Mouse (Mus musculus) naive thymus-derived CD4-positive, alpha-beta T cell, adult 2 months (primary cell): Measurements from ENCODE around the gene Bean1.

Source experiments
- DNase-seq: peaks from one replicate; pipeline ENCODE4 v3.0.0-alpha.2; 2011; ENCODE audit warnings: low read depth

The Bean1 gene

DNA sequence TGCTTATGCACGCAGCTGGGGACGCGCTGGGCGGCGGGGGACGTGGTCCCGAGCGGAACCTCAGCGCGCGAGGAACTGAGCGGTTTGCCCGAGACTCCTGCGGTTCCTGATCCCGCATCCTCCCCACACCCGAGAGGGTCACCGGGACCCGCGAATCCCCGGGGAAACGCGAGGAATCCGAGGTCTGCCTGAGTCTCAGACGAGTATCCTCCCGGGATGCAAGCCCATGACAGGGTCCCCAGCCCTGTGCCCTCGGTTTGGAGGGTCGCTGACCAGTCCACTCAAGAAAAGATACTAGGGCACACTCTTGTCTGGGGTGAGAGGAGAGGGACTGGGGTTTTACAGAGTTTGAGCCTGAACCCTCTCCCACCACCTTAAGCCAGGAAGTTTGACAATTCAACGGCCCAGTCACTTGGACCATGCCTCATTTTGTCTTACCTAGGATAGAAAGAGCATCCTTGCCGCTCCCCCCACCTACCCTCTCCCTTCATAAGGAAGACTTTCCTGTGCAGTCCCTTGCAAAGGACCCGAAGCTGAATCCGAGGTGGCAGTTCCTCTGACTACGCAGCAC, 893 bp downstream of the Bean1 start:
- no peak for DNase-seq

DNA sequence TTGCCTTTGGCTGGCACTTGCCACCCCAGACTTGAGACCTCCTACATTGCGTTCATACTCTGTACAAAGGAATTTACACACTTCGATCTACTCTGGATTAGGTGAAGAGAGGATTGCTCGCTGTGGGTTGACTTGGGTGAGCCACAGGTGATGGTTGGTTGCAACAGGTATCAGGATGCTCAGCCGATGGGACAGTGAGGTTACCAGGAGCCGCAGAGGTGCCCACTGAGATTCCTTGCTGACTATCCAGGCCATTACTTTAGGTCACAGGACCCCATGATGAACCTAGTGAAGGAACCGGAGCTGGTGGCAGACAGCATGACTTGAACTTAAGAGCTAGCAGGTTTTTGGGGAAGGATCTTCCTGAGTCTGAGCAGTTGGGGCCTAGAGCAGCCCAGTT, 2.2 kb downstream of the Bean1 start:
- no peak for DNase-seq

DNA sequence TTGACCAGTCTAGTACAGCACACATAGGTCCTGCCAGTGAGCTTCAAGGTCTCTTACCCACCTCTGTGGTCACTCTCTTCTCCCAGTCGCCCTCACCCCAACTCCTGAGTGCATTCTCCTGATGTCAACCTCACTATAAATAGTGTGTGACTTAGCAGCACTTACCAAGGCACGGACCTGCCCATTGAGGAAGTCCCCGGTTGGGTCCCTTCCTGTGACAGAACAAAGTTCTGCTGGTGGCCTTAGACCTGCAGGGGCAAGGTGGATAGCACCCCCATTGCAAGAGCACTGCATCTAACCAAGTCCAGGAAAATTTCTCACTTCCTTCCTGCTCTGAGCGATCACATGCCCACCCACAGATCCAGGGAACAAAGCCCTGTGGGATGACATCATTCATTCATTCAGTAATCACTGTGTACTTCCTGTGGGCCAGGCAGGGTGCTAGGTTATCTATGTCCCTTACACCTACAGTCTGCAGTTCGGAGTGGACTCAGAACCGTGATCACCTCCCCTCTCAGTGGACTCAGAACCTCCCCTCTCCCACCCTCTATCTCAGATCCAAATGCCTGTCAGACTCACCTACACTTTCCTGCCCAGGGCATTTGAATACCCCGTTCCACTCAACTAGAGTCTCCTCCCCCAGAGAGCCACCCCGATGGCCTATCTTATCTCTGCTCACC, 5.7 kb downstream of the Bean1 start:
- no peak for DNase-seq

DNA sequence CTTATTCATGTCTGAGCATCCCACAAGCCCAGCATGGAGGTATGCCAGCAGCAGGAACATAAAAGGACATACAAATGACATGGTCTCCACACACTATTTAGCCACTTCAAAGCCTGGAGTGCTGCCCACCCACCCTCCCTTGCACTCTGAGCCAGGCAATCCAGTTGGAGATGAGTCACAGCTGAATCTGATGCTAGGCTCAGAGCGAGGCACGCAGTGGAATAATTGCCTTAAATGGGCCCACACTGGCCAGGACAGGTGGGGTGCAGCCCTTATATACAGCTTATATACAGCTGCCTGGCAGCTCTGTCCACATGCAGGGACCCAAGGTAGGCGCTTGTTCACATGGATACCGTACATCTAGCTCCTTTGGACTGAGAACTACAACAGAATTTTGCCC, 6.8 kb downstream of the Bean1 start:
- no peak for DNase-seq

DNA sequence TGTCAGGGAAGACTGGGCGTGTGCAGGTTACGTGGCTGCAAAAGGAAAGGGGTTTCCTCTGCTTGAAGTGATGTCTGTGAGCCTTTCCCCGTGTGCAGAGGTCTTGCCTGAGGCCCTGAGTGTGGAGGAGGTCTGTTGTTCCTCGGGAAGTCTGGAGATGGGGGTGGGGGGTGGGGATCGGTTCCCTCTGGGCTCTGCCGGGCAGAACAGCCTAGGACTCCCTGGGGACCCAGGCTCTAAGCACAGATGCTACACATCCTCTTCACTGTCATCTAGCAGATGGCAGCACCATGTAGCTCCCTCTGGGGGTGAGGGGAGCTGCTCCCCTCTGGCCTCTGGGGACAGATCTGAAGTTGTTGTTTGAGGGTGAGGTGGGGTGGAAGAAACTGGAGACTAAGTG, 14.7 kb downstream of the Bean1 start:
- DNase-seq, result no peak

DNA sequence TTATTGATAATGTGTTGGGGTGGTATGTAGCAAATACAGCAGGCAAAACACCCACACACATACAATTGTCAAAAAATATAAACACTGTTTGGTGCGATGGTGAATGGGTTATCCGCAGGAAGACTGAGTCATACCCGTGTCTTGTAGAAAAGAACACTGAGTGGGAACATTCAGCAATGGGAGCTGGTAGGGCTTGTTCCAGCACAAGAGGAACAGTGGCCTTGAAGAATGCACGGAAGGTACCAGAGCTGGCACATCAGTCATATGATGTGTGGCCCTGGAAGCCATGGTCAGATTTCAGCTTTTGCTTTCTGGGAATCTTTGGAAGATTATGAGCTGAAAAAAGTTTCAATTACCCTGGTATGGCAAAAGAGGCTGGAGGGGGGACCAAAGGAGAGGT, 16.6 kb downstream of the Bean1 start:
- no peak for DNase-seq

DNA sequence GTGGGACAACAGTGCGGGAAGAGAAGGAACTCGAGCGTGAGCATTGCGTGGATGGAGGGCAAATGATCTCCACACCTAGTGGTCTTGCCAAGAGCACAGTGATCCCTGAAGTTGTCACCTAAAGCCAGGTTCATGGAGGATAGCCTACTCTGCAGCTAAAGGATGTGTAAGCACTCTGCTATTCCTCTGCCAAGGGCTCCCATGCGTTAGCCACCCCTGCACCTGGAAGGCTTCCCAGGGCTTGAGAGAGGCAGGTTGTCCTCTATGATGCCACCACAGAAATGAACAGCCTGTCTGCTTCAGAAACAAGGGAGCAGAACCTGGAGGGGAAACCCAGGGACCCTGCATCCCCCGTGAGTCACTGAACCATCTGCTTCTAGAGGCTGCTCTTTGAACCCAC, 17.4 kb downstream of the Bean1 start:
- DNase-seq, result no peak

DNA sequence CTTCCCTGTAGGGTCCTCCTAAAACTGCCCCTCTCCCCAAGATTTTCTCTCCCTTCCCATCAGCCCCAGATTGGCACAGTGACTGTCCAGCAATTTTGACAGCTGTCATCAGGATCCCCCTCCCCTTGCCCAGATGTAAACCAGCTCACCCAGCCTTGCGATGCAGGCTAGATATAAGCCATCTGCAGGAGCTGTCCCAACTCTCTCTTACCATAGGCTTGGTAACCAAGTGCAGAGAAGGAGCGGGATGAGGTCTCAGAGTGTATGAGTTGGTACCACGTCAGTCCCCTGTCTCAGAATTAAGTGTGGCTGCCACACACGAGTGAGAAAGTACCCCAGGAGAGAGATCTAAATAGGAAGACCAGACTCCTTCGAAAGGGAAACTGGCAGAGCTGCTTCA, 18.2 kb downstream of the Bean1 start:
- no peak for DNase-seq

DNA sequence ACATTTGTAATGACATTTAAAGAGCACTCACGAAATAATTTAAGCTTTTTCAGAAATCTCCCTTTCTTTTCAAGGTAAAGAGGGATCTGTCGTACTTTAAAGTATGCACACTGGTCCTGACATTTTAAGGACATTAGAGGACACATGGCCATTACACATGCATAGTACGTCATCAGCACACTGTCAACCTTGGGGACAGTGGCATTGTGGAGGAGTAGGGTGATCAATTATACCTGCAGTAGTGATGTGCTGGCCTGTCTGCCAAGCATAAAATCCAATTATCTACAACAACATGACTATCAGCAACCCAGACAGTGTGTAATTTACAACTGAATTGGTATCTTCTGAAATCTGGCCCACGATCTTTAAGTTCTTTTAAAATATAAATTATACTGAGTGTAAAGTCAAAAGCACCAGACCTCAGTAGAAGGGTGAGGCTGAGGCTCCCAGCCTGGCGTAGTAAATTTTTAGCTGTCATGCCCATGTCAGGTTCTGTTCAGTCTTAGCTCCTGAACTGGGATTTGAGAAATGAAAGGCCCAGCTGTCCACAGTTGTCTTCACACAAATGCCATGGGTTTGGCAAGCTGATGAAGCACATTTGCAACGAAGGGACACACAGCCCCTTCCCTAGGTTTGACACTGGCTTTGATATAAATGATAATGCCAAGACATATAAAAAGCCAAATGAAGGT, 20.7 kb downstream of the Bean1 start:
- DNase-seq, result no peak

DNA sequence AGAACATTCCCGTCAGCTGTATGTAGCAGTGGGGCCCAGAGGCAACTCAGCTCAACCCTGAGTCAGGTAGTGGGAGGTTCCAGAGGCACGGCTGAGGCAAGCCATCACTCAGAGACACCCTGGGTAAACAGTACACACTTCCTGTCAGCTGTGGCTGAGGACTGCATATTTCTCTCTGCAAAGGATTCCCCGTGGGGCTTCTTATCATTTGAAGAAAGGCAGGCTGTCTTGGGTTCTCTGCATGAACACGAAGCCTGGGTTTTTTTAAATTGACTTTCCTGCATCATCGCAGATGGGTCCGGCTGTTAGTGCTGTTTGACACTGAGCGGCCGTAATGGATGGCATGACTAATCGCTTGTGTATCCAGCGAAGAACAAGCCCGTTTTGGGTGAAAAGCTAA, 21.3 kb downstream of the Bean1 start:
- no peak for DNase-seq

DNA sequence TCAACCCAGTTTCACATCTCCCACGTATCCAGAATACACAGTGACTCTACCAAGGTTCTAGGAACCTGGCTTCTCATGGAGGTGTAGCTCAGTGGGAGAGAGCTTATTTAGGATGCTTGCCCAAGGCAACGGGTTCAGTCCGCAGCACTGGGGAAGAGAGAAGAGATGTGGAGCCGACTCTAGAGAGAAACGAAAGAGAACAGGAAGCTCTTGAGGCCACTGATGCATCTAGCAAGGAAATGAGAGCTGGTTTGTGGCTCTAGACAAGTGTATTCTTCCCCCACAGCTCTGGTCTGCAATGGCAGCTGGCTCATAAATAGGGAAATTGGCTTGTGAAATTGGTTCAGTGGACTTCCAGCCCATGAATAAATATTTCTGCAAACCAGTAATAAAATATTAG, 29.6 kb downstream of the Bean1 start:
- DNase-seq, result no peak

DNA sequence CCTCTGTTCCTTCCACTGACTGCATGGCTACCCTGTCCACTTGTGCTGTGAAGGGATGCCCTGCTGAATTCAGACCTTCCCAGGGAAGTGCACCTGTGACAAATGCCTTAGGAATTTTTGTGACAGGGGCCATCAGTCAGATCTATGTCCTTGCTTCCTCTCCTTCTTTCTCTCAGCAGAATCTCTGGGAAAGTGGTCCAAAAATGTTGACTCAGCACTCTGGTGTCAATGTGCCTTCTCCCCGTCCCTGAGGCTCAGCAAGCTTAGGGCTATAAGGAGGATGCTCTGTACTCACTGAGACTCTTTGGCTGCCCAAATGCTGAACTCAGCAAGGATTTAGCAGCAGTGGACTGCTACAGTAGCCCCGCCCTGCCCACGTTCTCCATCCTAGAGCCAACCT, 31.4 kb downstream of the Bean1 start:
- DNase-seq, result no peak

DNA sequence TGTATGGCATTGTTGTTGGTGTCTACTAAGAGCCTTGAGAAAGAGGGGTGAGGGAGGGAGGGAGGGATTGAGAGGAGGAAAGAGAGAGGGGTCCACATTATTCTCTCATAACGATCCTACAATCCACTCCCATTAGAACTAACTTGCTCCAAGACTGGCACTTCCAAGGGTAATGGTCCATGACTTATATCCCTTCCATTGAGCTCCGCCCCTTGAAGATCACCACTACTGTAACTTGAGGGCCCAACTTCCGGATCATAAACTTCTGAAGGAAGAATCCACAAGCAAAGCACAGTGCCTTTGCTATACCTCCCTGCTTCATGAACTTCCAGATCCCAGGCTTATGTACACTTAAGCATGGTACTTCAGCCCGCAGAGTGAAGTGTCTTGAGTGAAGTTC, 32.1 kb downstream of the Bean1 start:
- DNase-seq, result no peak

DNA sequence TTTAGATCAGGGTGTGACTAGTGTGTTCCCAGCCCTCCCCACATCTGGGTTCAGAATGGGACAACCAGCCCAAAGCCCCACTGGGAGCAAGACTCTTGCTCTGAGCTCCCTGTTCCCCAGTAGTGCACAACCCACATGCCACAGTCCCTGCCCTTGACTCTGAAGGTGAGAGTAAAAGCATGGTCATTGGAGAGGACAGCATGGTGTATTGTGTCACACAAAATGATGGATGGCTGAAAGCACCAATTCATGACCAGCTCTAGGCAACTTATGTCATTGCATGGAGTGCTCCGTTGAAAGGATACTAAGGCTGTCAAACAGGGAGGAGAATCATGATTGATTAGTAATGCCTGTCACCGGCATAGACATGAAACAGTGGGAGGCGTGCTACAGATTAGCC, 35.0 kb downstream of the Bean1 start:
- no peak for DNase-seq

DNA sequence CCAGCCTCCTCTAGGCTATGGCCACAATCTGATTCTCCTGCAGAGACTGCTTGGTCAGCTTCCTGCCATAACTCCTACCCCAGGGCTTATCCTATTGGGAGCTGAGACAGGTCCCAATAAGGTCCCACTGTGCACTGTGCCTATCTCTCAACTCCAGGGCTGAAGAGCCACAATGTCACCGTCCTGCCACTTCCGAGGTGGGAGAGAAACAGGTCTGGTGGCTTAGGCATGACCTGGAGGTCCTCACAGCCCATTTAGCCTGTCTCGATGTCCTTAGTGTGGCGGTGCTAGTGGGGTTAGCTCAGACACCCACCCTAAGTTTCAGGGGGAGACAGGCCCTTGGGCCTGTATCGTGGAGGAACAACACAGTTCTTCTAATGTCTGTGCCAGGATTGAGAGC, 47.4 kb downstream of the Bean1 start:
- no peak for DNase-seq

DNA sequence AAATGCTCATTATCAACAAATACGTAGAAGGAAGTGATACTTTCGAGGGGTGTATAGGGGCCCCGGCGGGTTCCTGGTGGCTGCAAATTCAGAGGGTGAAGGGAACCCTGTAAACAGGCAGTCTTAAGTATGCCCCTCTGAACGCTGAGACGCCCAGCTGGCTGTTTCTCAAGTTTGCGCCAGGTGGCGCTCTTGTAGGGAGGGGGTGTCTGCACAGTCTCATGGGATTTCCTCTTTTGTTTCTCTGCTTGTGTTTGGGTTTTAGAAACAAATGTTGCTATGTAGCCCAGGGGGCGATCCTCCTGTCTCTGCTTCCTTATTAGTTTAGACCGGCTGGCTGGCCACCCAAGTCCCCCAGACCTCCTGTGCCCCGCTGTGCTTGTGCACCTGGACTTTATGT, 48.8 kb downstream of the Bean1 start:
- peak; percentile 82 for DNase-seq

DNA sequence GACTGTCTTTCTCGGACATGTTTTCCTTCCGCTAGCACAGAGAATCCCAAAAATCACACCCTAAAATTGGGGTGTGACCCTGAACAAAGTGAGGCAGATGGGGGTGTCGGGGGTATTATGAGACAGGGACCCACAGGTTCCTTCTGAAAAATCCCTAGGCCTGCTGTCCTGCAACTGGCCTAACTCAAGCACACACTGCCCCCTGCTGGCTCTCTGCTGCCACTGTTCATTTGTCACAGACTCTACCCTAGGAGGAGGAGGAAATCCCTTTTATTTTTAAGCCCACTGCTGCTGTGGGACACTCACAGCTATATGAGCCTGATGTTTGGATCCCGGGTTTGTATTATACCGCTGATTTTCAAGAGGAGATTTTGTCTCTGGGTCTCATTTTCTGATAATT, 49.6 kb downstream of the Bean1 start:
- peak; percentile 79 for DNase-seq

DNA sequence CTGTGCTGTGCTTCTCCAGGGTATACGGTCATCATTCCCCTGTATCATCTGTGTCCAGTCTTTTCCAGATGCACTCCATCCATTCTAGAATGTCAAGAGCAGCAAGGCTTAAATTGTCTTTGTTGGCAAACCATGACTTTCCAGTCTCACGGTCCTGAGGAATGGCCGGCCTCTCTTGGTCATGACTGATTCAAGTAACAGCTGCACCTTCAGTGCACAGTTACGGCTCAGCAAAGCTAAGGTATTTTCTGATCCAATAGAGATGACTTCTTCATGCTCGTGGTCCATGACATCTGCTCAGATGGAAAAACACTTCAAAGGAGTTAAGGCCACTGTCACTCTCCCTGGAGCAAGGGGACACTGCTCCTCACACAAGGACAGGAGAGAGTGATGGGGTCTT, 56.8 kb downstream of the Bean1 start:
- no peak for DNase-seq

DNA sequence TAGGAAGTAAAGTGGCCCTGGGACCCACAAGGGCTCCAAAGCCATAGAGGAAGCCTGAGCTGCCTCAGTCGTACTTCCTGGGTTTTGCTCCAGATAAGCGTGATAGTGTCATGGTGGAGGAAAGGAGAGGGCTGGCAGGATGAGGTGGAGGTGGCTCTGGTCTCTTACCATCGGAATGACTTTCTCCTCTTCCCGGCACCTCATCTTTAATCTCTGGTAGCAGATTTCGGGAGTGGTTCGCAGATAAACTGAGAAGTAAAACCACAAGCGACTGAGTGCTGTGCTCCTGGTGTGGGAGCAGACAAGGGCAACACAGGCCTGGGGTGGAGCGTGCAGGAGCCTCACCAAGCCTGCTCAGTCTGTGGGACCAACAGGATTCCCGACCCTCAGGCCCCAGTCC, 60.1 kb downstream of the Bean1 start:
- DNase-seq, result no peak

DNA sequence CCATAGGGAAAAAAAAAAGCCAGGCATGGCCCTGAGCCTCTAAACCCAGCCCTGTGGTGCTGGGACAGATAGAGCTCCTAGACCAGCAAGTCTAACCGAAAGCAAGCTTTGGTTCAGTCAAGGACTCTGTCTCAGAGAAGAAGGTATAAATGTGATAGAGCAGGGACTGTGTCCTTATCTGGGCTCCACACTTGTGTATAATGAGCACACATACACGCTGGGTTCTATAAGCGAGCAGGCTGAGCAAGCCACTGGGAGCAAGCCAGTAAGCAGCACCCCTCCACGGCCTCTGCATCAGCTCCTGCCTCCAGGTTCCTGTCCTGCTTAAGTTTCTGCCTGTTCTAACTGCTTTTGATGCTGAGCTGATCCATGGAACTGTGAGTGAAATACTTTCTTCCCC, 61.8 kb downstream of the Bean1 start:
- no peak for DNase-seq

DNA sequence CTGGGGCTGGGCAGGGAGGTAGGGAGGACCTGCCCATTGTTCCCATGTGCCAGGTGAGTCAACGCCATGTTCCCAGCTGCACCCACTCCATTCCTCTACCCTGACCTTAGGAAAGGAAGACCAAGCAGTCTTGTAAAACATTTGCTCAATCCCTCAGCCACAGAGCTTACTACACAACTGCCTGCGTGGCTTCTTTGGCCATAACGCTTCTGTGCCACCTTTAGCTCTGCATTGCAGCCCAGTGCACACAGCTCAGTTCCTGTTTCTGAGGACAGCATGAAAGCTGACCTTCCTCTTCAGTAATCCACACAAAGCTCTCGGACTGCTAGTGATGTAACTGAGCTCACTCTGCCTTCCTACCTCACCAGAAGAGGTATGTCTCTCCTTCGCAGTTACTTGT, 62.7 kb downstream of the Bean1 start:
- no peak for DNase-seq

DNA sequence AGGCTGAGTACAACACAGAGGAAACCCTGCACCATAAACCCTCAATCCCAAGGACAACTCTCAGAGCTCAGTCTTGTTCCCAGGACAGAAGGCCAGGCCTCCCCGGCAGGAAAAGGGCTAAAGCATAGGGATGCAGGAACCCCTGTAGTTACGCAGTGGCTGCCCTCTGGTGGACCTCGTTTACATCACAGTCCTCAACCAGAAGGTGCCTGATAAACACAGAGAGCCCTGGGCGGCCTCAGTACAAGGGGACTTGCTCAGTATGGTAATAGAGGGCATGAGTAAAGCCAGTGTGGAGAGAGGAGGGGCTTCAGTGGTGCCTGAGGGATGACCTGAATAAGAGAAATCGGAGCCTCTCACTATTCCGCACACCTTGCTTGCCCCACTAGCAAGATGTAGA, 64.3 kb downstream of the Bean1 start:
- no peak for DNase-seq

DNA sequence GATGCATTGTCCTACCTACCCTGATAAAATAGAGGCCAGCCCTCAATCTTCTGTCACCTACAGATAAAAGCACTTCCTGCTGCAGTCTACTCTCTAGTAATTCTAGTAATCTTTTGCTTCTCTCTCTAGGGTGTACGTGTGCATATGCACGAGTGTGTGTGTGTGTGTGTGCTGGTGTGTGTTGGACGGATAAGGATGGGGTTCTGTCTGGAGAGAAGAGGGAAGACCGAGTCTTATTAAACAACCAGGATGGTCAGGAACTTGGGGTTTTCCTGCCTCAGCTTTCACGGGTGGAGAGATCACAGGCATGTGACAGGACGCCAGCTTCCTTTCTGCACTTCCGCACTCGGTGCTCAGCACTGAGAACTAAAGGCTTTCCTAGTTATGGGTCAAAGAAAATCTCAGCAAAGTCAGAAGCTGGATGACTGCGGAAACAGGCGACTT, 69.2 kb downstream of the Bean1 start:
- peak; percentile 82 for DNase-seq
